Mouse (Mus musculus): ENCODE data around the gene St6galnac1. TPM values are rescaled to one million over a fixed set of nuclear protein-coding genes. Genes with fewer than 3 reads are reported as not detected.

St6galnac1 gene
- polyA plus RNA-seq, 1 experiment from 2014 or later: not detected

GRCm38 (mm10) chr11:116816769-116817168, 41.5 kb upstream of the St6galnac1 start:
- 90% methylated on average over 5 of the region's 5 CpGs for WGBS
- Histone ChIP-seq H3K9me3 (ENCODE audit: control insufficient read depth, low read length) (no peaks in the 10 kb centered on the region), H3K36me3 (ENCODE audit: control insufficient read depth, insufficient read depth) (no peaks in the 10 kb centered on the region), H3K27ac (ENCODE audit: low read length) (no peak overlapping the region), H3K4me2 (ENCODE audit: low read length) (no peak overlapping the region), H3K4me3 (replicated peaks; ENCODE audit: low read length) (no peak overlapping the region), H3K27me3 (replicated peaks; ENCODE audit: control insufficient read depth, insufficient read depth, low read length) (no peaks in the 10 kb centered on the region), H3K4me1 (replicated peaks; ENCODE audit: control insufficient read depth, insufficient read depth, low read length) (peaks cover 29% of the 10 kb centered on the region), H3K9ac (replicated peaks; ENCODE audit: low read depth, low read length) (no peak overlapping the region)
- no peak for ATAC-seq

- no peaks in the 10 kb centered on the region for H3K36me3 ChIP-seq (ENCODE audit: control insufficient read depth, insufficient read depth)
- WGBS: 28% methylated on average over 7 of the region's 7 CpGs
- no peaks in the 10 kb centered on the region for H3K27me3 ChIP-seq (replicated peaks; ENCODE audit: control insufficient read depth, insufficient read depth, low read length)
- H3K4me1 ChIP-seq (replicated peaks; ENCODE audit: control insufficient read depth, insufficient read depth, low read length): peaks cover 42% of the 10 kb centered on the region
- no peak overlapping the region for H3K4me2 ChIP-seq (ENCODE audit: low read length)
- no peak for ATAC-seq
- H3K9ac ChIP-seq (replicated peaks; ENCODE audit: low read depth, low read length): 0 out of 2 replicates have a peak overlapping the region, but pooled peaks have one; percentile 18
- H3K27ac ChIP-seq (ENCODE audit: low read length): peak overlapping the region; percentile 24
- H3K4me3 ChIP-seq (replicated peaks; ENCODE audit: low read length): no peak overlapping the region
- H3K9me3 ChIP-seq (ENCODE audit: control insufficient read depth, low read length): no peaks in the 10 kb centered on the region
Measured at GRCm38 (mm10) chr11:116814884-116815415, 39.6 kb upstream of the St6galnac1 start.

- 7% methylated on average over 20 of the region's 20 CpGs for WGBS
- Histone ChIP-seq H3K27me3 (replicated peaks; ENCODE audit: control insufficient read depth, insufficient read depth, low read length) (no peaks in the 10 kb centered on the region), H3K4me2 (ENCODE audit: low read length) (no peak overlapping the region), H3K4me3 (replicated peaks; ENCODE audit: low read length) (no peak overlapping the region), H3K9me3 (ENCODE audit: control insufficient read depth, low read length) (no peaks in the 10 kb centered on the region), H3K36me3 (ENCODE audit: control insufficient read depth, insufficient read depth) (no peaks in the 10 kb centered on the region), H3K9ac (replicated peaks; ENCODE audit: low read depth, low read length) (0 out of 2 replicates have a peak overlapping the region, but pooled peaks have one; percentile 18), H3K27ac (ENCODE audit: low read length) (peak overlapping the region; percentile 24), H3K4me1 (replicated peaks; ENCODE audit: control insufficient read depth, insufficient read depth, low read length) (peaks cover 42% of the 10 kb centered on the region)
- no peak for ATAC-seq
Measured at GRCm38 (mm10) chr11:116814076-116814883, 39.0 kb upstream of the St6galnac1 start.

- no peak overlapping the region for H3K9ac ChIP-seq (replicated peaks; ENCODE audit: low read depth, low read length)
- no peak overlapping the region for H3K4me3 ChIP-seq (replicated peaks; ENCODE audit: low read length)
- H3K27me3 ChIP-seq (replicated peaks; ENCODE audit: control insufficient read depth, insufficient read depth, low read length): no peaks in the 10 kb centered on the region
- H3K27ac ChIP-seq (ENCODE audit: low read length): no peak overlapping the region
- WGBS: 74% methylated on average over 13 of the region's 13 CpGs
- H3K4me2 ChIP-seq (ENCODE audit: low read length): no peak overlapping the region
- no peaks in the 10 kb centered on the region for H3K36me3 ChIP-seq (ENCODE audit: control insufficient read depth, insufficient read depth)
- no peak for ATAC-seq
- H3K9me3 ChIP-seq (ENCODE audit: control insufficient read depth, low read length): no peaks in the 10 kb centered on the region
- H3K4me1 ChIP-seq (replicated peaks; ENCODE audit: control insufficient read depth, insufficient read depth, low read length): peaks cover 43% of the 10 kb centered on the region
Measured at GRCm38 (mm10) chr11:116813610-116814009, 38.3 kb upstream of the St6galnac1 start.

- 41% methylated on average over 21 of the region's 21 CpGs for WGBS
- Histone ChIP-seq H3K27ac (ENCODE audit: low read length) (peak overlapping the region; percentile 23; the same call in 1 of the 2 replicates), H3K36me3 (ENCODE audit: control insufficient read depth, insufficient read depth) (no peaks in the 10 kb centered on the region), H3K9me3 (ENCODE audit: control insufficient read depth, low read length) (no peaks in the 10 kb centered on the region), H3K4me1 (replicated peaks; ENCODE audit: control insufficient read depth, insufficient read depth, low read length) (peaks cover 48% of the 10 kb centered on the region), H3K4me3 (replicated peaks; ENCODE audit: low read length) (no peak overlapping the region), H3K4me2 (ENCODE audit: low read length) (no peak overlapping the region), H3K27me3 (replicated peaks; ENCODE audit: control insufficient read depth, insufficient read depth, low read length) (no peaks in the 10 kb centered on the region), H3K9ac (replicated peaks; ENCODE audit: low read depth, low read length) (peak overlapping the region; percentile 29; the same call in 1 of the 2 replicates)
- no peak for ATAC-seq
Measured at GRCm38 (mm10) chr11:116812793-116813529, 37.7 kb upstream of the St6galnac1 start.

- H3K9me3 ChIP-seq (ENCODE audit: control insufficient read depth, low read length): no peaks in the 10 kb centered on the region
- ATAC-seq: peak; percentile 97
Measured at GRCm38 (mm10) chr11:116810983-116811901, 35.9 kb upstream of the St6galnac1 start.

GRCm38 (mm10) chr11:116810528-116810927, 35.2 kb upstream of the St6galnac1 start:
- WGBS: 49% methylated on average over 11 of the region's 11 CpGs
- Histone ChIP-seq H3K27ac (ENCODE audit: low read length) (peak overlapping the region; percentile 94), H3K4me1 (replicated peaks; ENCODE audit: control insufficient read depth, insufficient read depth, low read length) (peaks cover 52% of the 10 kb centered on the region), H3K4me2 (ENCODE audit: low read length) (peak overlapping the region; percentile 80), H3K36me3 (ENCODE audit: control insufficient read depth, insufficient read depth) (no peaks in the 10 kb centered on the region), H3K27me3 (replicated peaks; ENCODE audit: control insufficient read depth, insufficient read depth, low read length) (no peaks in the 10 kb centered on the region), H3K4me3 (replicated peaks; ENCODE audit: low read length) (peak overlapping the region; percentile 47), H3K9ac (replicated peaks; ENCODE audit: low read depth, low read length) (peak overlapping the region; percentile 71), H3K9me3 (ENCODE audit: control insufficient read depth, low read length) (no peaks in the 10 kb centered on the region)
- ATAC-seq: 0 out of 2 replicates have a peak, but pooled peaks have one; percentile 20

More at GRCm38 (mm10) chr11:116810983-116811901, 35.9 kb upstream of the St6galnac1 start:
- Histone ChIP-seq H3K9ac (replicated peaks; ENCODE audit: low read depth, low read length) (peak overlapping the region; percentile 71), H3K27ac (ENCODE audit: low read length) (peak overlapping the region; percentile 94), H3K36me3 (ENCODE audit: control insufficient read depth, insufficient read depth) (no peaks in the 10 kb centered on the region), H3K4me1 (replicated peaks; ENCODE audit: control insufficient read depth, insufficient read depth, low read length) (peaks cover 52% of the 10 kb centered on the region), H3K4me3 (replicated peaks; ENCODE audit: low read length) (peak overlapping the region; percentile 47), H3K27me3 (replicated peaks; ENCODE audit: control insufficient read depth, insufficient read depth, low read length) (no peaks in the 10 kb centered on the region), H3K4me2 (ENCODE audit: low read length) (peak overlapping the region; percentile 80)
- WGBS: 4% methylated on average over 31 of the region's 32 CpGs

- WGBS: 75% methylated on average over 8 of the region's 8 CpGs
- H3K9ac ChIP-seq (replicated peaks; ENCODE audit: low read depth, low read length): no peak overlapping the region
Measured at GRCm38 (mm10) chr11:116809520-116809919, 34.2 kb upstream of the St6galnac1 start.

More at GRCm38 (mm10) chr11:116809520-116809919, 34.2 kb upstream of the St6galnac1 start:
- Histone ChIP-seq H3K4me1 (replicated peaks; ENCODE audit: control insufficient read depth, insufficient read depth, low read length) (peaks cover 44% of the 10 kb centered on the region), H3K9me3 (ENCODE audit: control insufficient read depth, low read length) (no peaks in the 10 kb centered on the region), H3K27me3 (replicated peaks; ENCODE audit: control insufficient read depth, insufficient read depth, low read length) (no peaks in the 10 kb centered on the region), H3K4me2 (ENCODE audit: low read length) (no peak overlapping the region), H3K27ac (ENCODE audit: low read length) (no peak overlapping the region), H3K36me3 (ENCODE audit: control insufficient read depth, insufficient read depth) (no peaks in the 10 kb centered on the region), H3K4me3 (replicated peaks; ENCODE audit: low read length) (no peak overlapping the region)
- no peak for ATAC-seq

Data from forebrain, embryonic 16.5 days (tissue).